Mouse (Mus musculus): ENCODE data around the gene Acaa1b.

Gene Acaa1b

GRCm38 (mm10) chr9:119144696-119145095 lies 12.2 kb downstream of the Acaa1b start:
- in situ Hi-C loops (cut with MseI, MboI) = no loop called here

- in situ Hi-C loops (cut with MseI, MboI) = no loop called here
These were observed 13.5 kb downstream of the Acaa1b start for GRCm38 (mm10) chr9:119143372-119143771.

- in situ Hi-C loops (cut with MseI, MboI) = no loop called here
These were observed 14.8 kb downstream of the Acaa1b start for GRCm38 (mm10) chr9:119142066-119142465.

- in situ Hi-C loops (cut with MseI, MboI) = no loop called here
These were observed 18.1 kb downstream of the Acaa1b start for GRCm38 (mm10) chr9:119138836-119139235.

GRCm38 (mm10) chr9:119130692-119131091 lies 26.2 kb downstream of the Acaa1b start:
- in situ Hi-C loops (cut with MseI, MboI) = no loop called here

- in situ Hi-C loops (cut with MseI, MboI) = no loop called here
These were observed 28.3 kb downstream of the Acaa1b start for GRCm38 (mm10) chr9:119128436-119129181.

- in situ Hi-C loops (cut with MseI, MboI) = no loop called here
These were observed 34.1 kb downstream of the Acaa1b start for GRCm38 (mm10) chr9:119122596-119123369.

GRCm38 (mm10) chr9:119120168-119120560 lies 36.7 kb downstream of the Acaa1b start:
- in situ Hi-C loops (cut with MseI, MboI) = no loop called here

- in situ Hi-C loops (cut with MseI, MboI) = no loop called here
These were observed 37.3 kb downstream of the Acaa1b start for GRCm38 (mm10) chr9:119119409-119120167.

- in situ Hi-C loops (cut with MseI, MboI) = no loop called here
These were observed 42.0 kb downstream of the Acaa1b start for GRCm38 (mm10) chr9:119114911-119115310.

- in situ Hi-C loops (cut with MseI, MboI) = no loop called here
These were observed 46.3 kb downstream of the Acaa1b start for GRCm38 (mm10) chr9:119110640-119111039.

- in situ Hi-C loops (cut with MseI, MboI) = no loop called here
These were observed 47.1 kb downstream of the Acaa1b start for GRCm38 (mm10) chr9:119109685-119110353.

GRCm38 (mm10) chr9:119107566-119107965 lies 49.3 kb downstream of the Acaa1b start:
- in situ Hi-C loops (cut with MseI, MboI) = no loop called here

- in situ Hi-C loops (cut with MseI, MboI) = no loop called here
These were observed 54.1 kb downstream of the Acaa1b start for GRCm38 (mm10) chr9:119102783-119103113.

- in situ Hi-C loops (cut with MseI, MboI) = no loop called here
These were observed 54.7 kb downstream of the Acaa1b start, which contains the start of gene Dlec1 for GRCm38 (mm10) chr9:119101992-119102782. Gene Dlec1, plus strand, starts transcription at chr9:119102478.

- in situ Hi-C loops (cut with MseI, MboI) = no loop called here
These were observed 56.6 kb downstream of the Acaa1b start for GRCm38 (mm10) chr9:119100177-119100898.
